Mouse (Mus musculus) heart, adult 2 months (tissue): Measurements from ENCODE around the gene Sstr4.

ENCODE experiments used
- CTCF ChIP-seq: fragments of 200-600 bp; IDR thresholded peaks from 2 replicates; pipeline ENCODE4 v1.8.1; 2022; ENCODE audit warnings: antibody characterized with exemption, mild to moderate bottlenecking, moderate library complexity
- EP300 ChIP-seq: fragments of 200-500 bp; IDR thresholded peaks from 2 replicates; pipeline ENCODE4 v1.6.1; 2011; ENCODE audit warnings: low read depth, low read length, control low read depth; ENCODE audit not compliant: insufficient read depth
- POLR2A ChIP-seq: fragments of 200-500 bp; IDR thresholded peaks from 2 replicates; pipeline ENCODE4 v1.6.1; 2011; ENCODE audit warnings: mild to moderate bottlenecking, low read depth, low read length, control low read depth; ENCODE audit not compliant: insufficient read depth

GRCm38 (mm10) chr2:148393846-148394245 lies 1.3 kb upstream of the Sstr4 start:
- no peak for TF ChIP-seq CTCF
- no peak for TF ChIP-seq POLR2A
- TF ChIP-seq EP300, result no peak
